Mouse (Mus musculus): ENCODE measurements around the gene Slc25a39. TPM values are rescaled to one million over a fixed set of nuclear protein-coding genes. Genes with fewer than 3 reads are reported as not detected.

The Slc25a39 gene
- polyA plus RNA-seq, 1 experiment from 2014 or later, result 308 TPM

- Histone ChIP-seq H3K36me3 (ENCODE audit: control insufficient read depth, insufficient read depth) (no peaks in the 10 kb centered on the region), H3K9me3 (replicated peaks; ENCODE audit: control insufficient read depth, low read length) (peaks cover under 1% of the 10 kb centered on the region; the same call in 1 of the 2 replicates), H3K4me2 (ENCODE audit: low read depth, low read length) (no peak overlapping the region), H3K9ac (ENCODE audit: low read length) (no peak overlapping the region), H3K4me3 (ENCODE audit: low read length) (no peak overlapping the region), H3K27me3 (ENCODE audit: control insufficient read depth, insufficient read depth, low read length) (no peaks in the 10 kb centered on the region; the same call in 1 of the 2 replicates), H3K27ac (ENCODE audit: low read length) (no peak overlapping the region), H3K4me1 (ENCODE audit: control insufficient read depth, insufficient read depth, low read length) (peaks cover 8% of the 10 kb centered on the region)
- no peak for ATAC-seq (replicated peaks; ENCODE audit: extremely low read depth, insufficient read depth, low FRiP score)
- WGBS, result 73% methylated on average over 8 of the region's 8 CpGs
Observed at GRCm38 (mm10) chr11:102425555-102426316, 18.0 kb upstream of the Slc25a39 start.

GRCm38 (mm10) chr11:102424666-102425065, 16.9 kb upstream of the Slc25a39 start:
- 72% methylated on average over 6 of the region's 6 CpGs for WGBS
- Histone ChIP-seq H3K36me3 (ENCODE audit: control insufficient read depth, insufficient read depth) (no peaks in the 10 kb centered on the region), H3K27ac (ENCODE audit: low read length) (no peak overlapping the region), H3K27me3 (ENCODE audit: control insufficient read depth, insufficient read depth, low read length) (no peaks in the 10 kb centered on the region; the same call in 1 of the 2 replicates), H3K9me3 (replicated peaks; ENCODE audit: control insufficient read depth, low read length) (peaks cover 3% of the 10 kb centered on the region; the same call in 1 of the 2 replicates), H3K9ac (ENCODE audit: low read length) (no peak overlapping the region), H3K4me1 (ENCODE audit: control insufficient read depth, insufficient read depth, low read length) (peaks cover 6% of the 10 kb centered on the region), H3K4me3 (ENCODE audit: low read length) (no peak overlapping the region), H3K4me2 (ENCODE audit: low read depth, low read length) (no peak overlapping the region)
- no peak for ATAC-seq (replicated peaks; ENCODE audit: extremely low read depth, insufficient read depth, low FRiP score)

- Histone ChIP-seq H3K4me1 (ENCODE audit: control insufficient read depth, insufficient read depth, low read length) (no peaks in the 10 kb centered on the region), H3K36me3 (ENCODE audit: control insufficient read depth, insufficient read depth) (no peaks in the 10 kb centered on the region), H3K9ac (ENCODE audit: low read length) (no peak overlapping the region), H3K27me3 (ENCODE audit: control insufficient read depth, insufficient read depth, low read length) (no peaks in the 10 kb centered on the region; the same call in 1 of the 2 replicates), H3K4me3 (ENCODE audit: low read length) (no peak overlapping the region), H3K4me2 (ENCODE audit: low read depth, low read length) (no peak overlapping the region), H3K9me3 (replicated peaks; ENCODE audit: control insufficient read depth, low read length) (peaks cover 3% of the 10 kb centered on the region; the same call in 1 of the 2 replicates), H3K27ac (ENCODE audit: low read length) (no peak overlapping the region)
- ATAC-seq (replicated peaks; ENCODE audit: extremely low read depth, insufficient read depth, low FRiP score), result no peak
- WGBS, result 52% methylated on average over 8 of the region's 8 CpGs
Observed at GRCm38 (mm10) chr11:102421559-102421958, 13.8 kb upstream of the Slc25a39 start.

- Histone ChIP-seq H3K27me3 (ENCODE audit: control insufficient read depth, insufficient read depth, low read length) (no peaks in the 10 kb centered on the region; the same call in 1 of the 2 replicates), H3K4me1 (ENCODE audit: control insufficient read depth, insufficient read depth, low read length) (no peaks in the 10 kb centered on the region), H3K4me3 (ENCODE audit: low read length) (no peak overlapping the region), H3K4me2 (ENCODE audit: low read depth, low read length) (no peak overlapping the region), H3K9me3 (replicated peaks; ENCODE audit: control insufficient read depth, low read length) (peaks cover 3% of the 10 kb centered on the region; the same call in 1 of the 2 replicates), H3K27ac (ENCODE audit: low read length) (no peak overlapping the region), H3K36me3 (ENCODE audit: control insufficient read depth, insufficient read depth) (no peaks in the 10 kb centered on the region), H3K9ac (ENCODE audit: low read length) (no peak overlapping the region)
- ATAC-seq (replicated peaks; ENCODE audit: extremely low read depth, insufficient read depth, low FRiP score), result no peak
Observed at GRCm38 (mm10) chr11:102418887-102419286, 11.1 kb upstream of the Slc25a39 start.

GRCm38 (mm10) chr11:102417160-102417559, 9.4 kb upstream of the Slc25a39 start:
- WGBS, result 79% methylated on average over 1 of the region's 1 CpGs
- Histone ChIP-seq H3K4me2 (ENCODE audit: low read depth, low read length) (no peak overlapping the region), H3K4me1 (ENCODE audit: control insufficient read depth, insufficient read depth, low read length) (no peaks in the 10 kb centered on the region), H3K4me3 (ENCODE audit: low read length) (no peak overlapping the region), H3K27ac (ENCODE audit: low read length) (no peak overlapping the region), H3K9ac (ENCODE audit: low read length) (no peak overlapping the region), H3K27me3 (ENCODE audit: control insufficient read depth, insufficient read depth, low read length) (no peaks in the 10 kb centered on the region; the same call in 1 of the 2 replicates), H3K36me3 (ENCODE audit: control insufficient read depth, insufficient read depth) (no peaks in the 10 kb centered on the region), H3K9me3 (replicated peaks; ENCODE audit: control insufficient read depth, low read length) (peaks cover 3% of the 10 kb centered on the region; the same call in 1 of the 2 replicates)
- ATAC-seq (replicated peaks; ENCODE audit: extremely low read depth, insufficient read depth, low FRiP score), result no peak

- ATAC-seq (replicated peaks; ENCODE audit: extremely low read depth, insufficient read depth, low FRiP score), result no peak
- peaks cover 5% of the 10 kb centered on the region for H3K4me1 ChIP-seq (ENCODE audit: control insufficient read depth, insufficient read depth, low read length)
- 66% methylated on average over 10 of the region's 10 CpGs for WGBS
- H3K9ac ChIP-seq (ENCODE audit: low read length), result no peak overlapping the region
- H3K27ac ChIP-seq (ENCODE audit: low read length), result no peak overlapping the region
- H3K4me2 ChIP-seq (ENCODE audit: low read depth, low read length), result no peak overlapping the region
- H3K9me3 ChIP-seq (replicated peaks; ENCODE audit: control insufficient read depth, low read length), result no peaks in the 10 kb centered on the region
- H3K27me3 ChIP-seq (ENCODE audit: control insufficient read depth, insufficient read depth, low read length), result no peaks in the 10 kb centered on the region
- H3K4me3 ChIP-seq (ENCODE audit: low read length), result no peak overlapping the region
- no peaks in the 10 kb centered on the region for H3K36me3 ChIP-seq (ENCODE audit: control insufficient read depth, insufficient read depth)
Observed at GRCm38 (mm10) chr11:102415034-102415802, 7.5 kb upstream of the Slc25a39 start.

- Histone ChIP-seq H3K4me1 (ENCODE audit: control insufficient read depth, insufficient read depth, low read length) (peaks cover 7% of the 10 kb centered on the region), H3K9me3 (replicated peaks; ENCODE audit: control insufficient read depth, low read length) (no peaks in the 10 kb centered on the region), H3K4me2 (ENCODE audit: low read depth, low read length) (no peak overlapping the region), H3K9ac (ENCODE audit: low read length) (no peak overlapping the region), H3K27ac (ENCODE audit: low read length) (no peak overlapping the region), H3K4me3 (ENCODE audit: low read length) (no peak overlapping the region), H3K27me3 (ENCODE audit: control insufficient read depth, insufficient read depth, low read length) (no peaks in the 10 kb centered on the region), H3K36me3 (ENCODE audit: control insufficient read depth, insufficient read depth) (no peaks in the 10 kb centered on the region)
- 78% methylated on average over 8 of the region's 8 CpGs for WGBS
- no peak for ATAC-seq (replicated peaks; ENCODE audit: extremely low read depth, insufficient read depth, low FRiP score)
Observed at GRCm38 (mm10) chr11:102413059-102413458, 5.3 kb upstream of the Slc25a39 start.

GRCm38 (mm10) chr11:102411704-102412103, 4.0 kb upstream of the Slc25a39 start:
- Histone ChIP-seq H3K4me3 (ENCODE audit: low read length) (no peak overlapping the region), H3K36me3 (ENCODE audit: control insufficient read depth, insufficient read depth) (no peaks in the 10 kb centered on the region), H3K9ac (ENCODE audit: low read length) (no peak overlapping the region), H3K4me2 (ENCODE audit: low read depth, low read length) (no peak overlapping the region; the same call in 1 of the 2 replicates), H3K9me3 (replicated peaks; ENCODE audit: control insufficient read depth, low read length) (no peaks in the 10 kb centered on the region), H3K27ac (ENCODE audit: low read length) (no peak overlapping the region), H3K4me1 (ENCODE audit: control insufficient read depth, insufficient read depth, low read length) (peaks cover 7% of the 10 kb centered on the region), H3K27me3 (ENCODE audit: control insufficient read depth, insufficient read depth, low read length) (no peaks in the 10 kb centered on the region)
- no peak for ATAC-seq (replicated peaks; ENCODE audit: extremely low read depth, insufficient read depth, low FRiP score)
- WGBS, result 7% methylated on average over 11 of the region's 11 CpGs

- Histone ChIP-seq H3K27me3 (ENCODE audit: control insufficient read depth, insufficient read depth, low read length) (no peaks in the 10 kb centered on the region), H3K4me1 (ENCODE audit: control insufficient read depth, insufficient read depth, low read length) (peaks cover 13% of the 10 kb centered on the region), H3K4me3 (ENCODE audit: low read length) (no peak overlapping the region), H3K27ac (ENCODE audit: low read length) (no peak overlapping the region), H3K9me3 (replicated peaks; ENCODE audit: control insufficient read depth, low read length) (no peaks in the 10 kb centered on the region), H3K4me2 (ENCODE audit: low read depth, low read length) (no peak overlapping the region), H3K36me3 (ENCODE audit: control insufficient read depth, insufficient read depth) (no peaks in the 10 kb centered on the region), H3K9ac (ENCODE audit: low read length) (peak overlapping the region; percentile 34)
- no peak for ATAC-seq (replicated peaks; ENCODE audit: extremely low read depth, insufficient read depth, low FRiP score)
- 75% methylated on average over 3 of the region's 3 CpGs for WGBS
Observed at GRCm38 (mm10) chr11:102411061-102411460, 3.3 kb upstream of the Slc25a39 start.
